14 mouse cellular contexts compared by ENCODE assay signal in the genomic region with DNA sequence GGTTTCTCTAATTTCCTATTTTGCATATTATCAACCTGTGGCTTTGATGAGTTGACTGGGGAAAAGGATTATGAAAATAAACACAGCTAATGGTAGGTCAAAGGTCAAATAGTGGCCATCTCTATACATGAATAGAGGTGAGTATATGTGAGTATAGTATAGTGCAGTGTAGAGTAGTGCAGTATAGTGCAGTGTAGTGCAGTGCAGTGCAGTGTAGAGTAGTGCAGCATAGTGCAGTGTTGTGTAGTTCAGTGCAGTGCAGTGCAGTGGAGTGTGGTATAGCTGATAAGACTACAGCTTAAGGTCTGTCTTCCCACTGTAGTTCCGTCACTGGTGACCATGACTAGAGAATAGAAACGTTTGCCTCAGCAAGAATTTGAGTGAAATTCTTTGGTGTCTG.
"Had no signal": no experiment of that assay in that cellular context is flagged by ENCODE, and none has a peak within 500 bp of the region (broad histone marks: within the 10 kb centered on the region; RNA-seq: fewer than 3 reads in every experiment).

No protein-coding gene starts in this region.

- H3K4me2 ChIP-seq: limb, embryonic 12.5 days; liver, embryonic 13.5 days; lung, embryonic 15.5 days had no signal

- H3K9ac ChIP-seq: limb, embryonic 12.5 days; liver, embryonic 13.5 days; liver, postnatal 0 days; lung, embryonic 15.5 days had no signal

- H3K27me3 ChIP-seq: liver, embryonic 13.5 days; lung, embryonic 15.5 days had no signal

- DNase-seq: kidney, adult 8-10 months; kidney, postnatal 36 days; liver; liver, embryonic 13.5 days; liver, postnatal 0 days; lung, postnatal 14 days; thymus, postnatal 4 days had no signal

- H3K27ac ChIP-seq: kidney, postnatal 0 days; layer of hippocampus, adult 2 months; limb, embryonic 12.5 days; liver, embryonic 13.5 days; lung, embryonic 15.5 days; macrophage; stomach, postnatal 0 days had no signal

- H3K4me3 ChIP-seq: layer of hippocampus, adult 2 months; limb, embryonic 12.5 days; liver, embryonic 13.5 days; lung, embryonic 15.5 days had no signal

- H3K4me1 ChIP-seq: liver, embryonic 13.5 days; lung, embryonic 15.5 days had no signal

- H3K9me3 ChIP-seq: limb, embryonic 12.5 days; liver, embryonic 13.5 days; lung, embryonic 15.5 days had no signal

- ATAC-seq: intestine, postnatal 0 days; liver, postnatal 0 days had no signal

- H3K36me3 ChIP-seq: limb, embryonic 12.5 days; liver, embryonic 13.5 days; lung, embryonic 15.5 days had no signal
